Mouse (Mus musculus) erythroid progenitor cell, adult 5-6 weeks (primary cell): ENCODE results near the gene Aifm2. TPM values are rescaled to one million over a fixed set of nuclear protein-coding genes. Genes with fewer than 3 reads are reported as not detected.
A peak's percentile ranks its signal among the peaks of the same experiment; 100 is the strongest.

ENCODE experiments used
- ATAC-seq: replicated peaks from 2 replicates; pipeline ENCODE4 v1.8.0; 2016; ENCODE audit warnings: moderate number of reproducible peaks, mild to moderate bottlenecking, moderate TSS enrichment, inconsistent platforms; ENCODE audit not compliant: poor library complexity, low FRiP score, severe bottlenecking
- total RNA-seq, 2 experiments: library from RNA; stranded (forward) in 1 of 2; stranded (reverse) in 1 of 2; fragments of 150-400 nt in 1 of 2; fragments of 186-747, 209-891 nt in 1 of 2; gene quantifications; 2 replicates each; pipeline versions ENCODE4 v1.2.3 to v1.2.4; 2015 to 2017; ENCODE audit warnings: low replicate concordance in 2 of 2

The Aifm2 gene
- total RNA-seq, 2 experiments from 2014 or later, result 1.3 to 9.9 TPM

- no peak for ATAC-seq
Measured at GRCm38 (mm10) chr10:61715462-61715837, 387 bp downstream of the Aifm2 start.

GRCm38 (mm10) chr10:61715996-61716864 lies 1.2 kb downstream of the Aifm2 start:
- ATAC-seq, result no peak

GRCm38 (mm10) chr10:61717406-61718296 lies 2.6 kb downstream of the Aifm2 start:
- no peak for ATAC-seq

- no peak for ATAC-seq
Measured at GRCm38 (mm10) chr10:61720331-61720730, 5.3 kb downstream of the Aifm2 start.

- ATAC-seq, result no peak
Measured at GRCm38 (mm10) chr10:61722215-61722614, 7.2 kb downstream of the Aifm2 start.

GRCm38 (mm10) chr10:61723271-61723670 lies 8.2 kb downstream of the Aifm2 start:
- ATAC-seq, result no peak

- ATAC-seq, result no peak
Measured at GRCm38 (mm10) chr10:61729181-61729580, 14.1 kb downstream of the Aifm2 start.

- no peak for ATAC-seq
Measured at GRCm38 (mm10) chr10:61730171-61730570, 15.1 kb downstream of the Aifm2 start.

GRCm38 (mm10) chr10:61734377-61734776 lies 19.3 kb downstream of the Aifm2 start:
- ATAC-seq, result peak; percentile 67

- no peak for ATAC-seq
Measured at GRCm38 (mm10) chr10:61736671-61737078, 21.6 kb downstream of the Aifm2 start.

GRCm38 (mm10) chr10:61737537-61737936 lies 22.5 kb downstream of the Aifm2 start:
- ATAC-seq, result no peak

- ATAC-seq, result no peak
Measured at GRCm38 (mm10) chr10:61738126-61738525, 23.1 kb downstream of the Aifm2 start.

- no peak for ATAC-seq
Measured at GRCm38 (mm10) chr10:61741306-61741705, 26.2 kb downstream of the Aifm2 start.

GRCm38 (mm10) chr10:61741873-61742272 lies 26.8 kb downstream of the Aifm2 start:
- ATAC-seq, result no peak

- no peak for ATAC-seq
Measured at GRCm38 (mm10) chr10:61742336-61742735, 27.3 kb downstream of the Aifm2 start.

GRCm38 (mm10) chr10:61745133-61745532 lies 30.1 kb downstream of the Aifm2 start:
- no peak for ATAC-seq

- no peak for ATAC-seq
Measured at GRCm38 (mm10) chr10:61747302-61747701, 32.2 kb downstream of the Aifm2 start.

GRCm38 (mm10) chr10:61750014-61750413 lies 35.0 kb downstream of the Aifm2 start:
- ATAC-seq, result no peak

GRCm38 (mm10) chr10:61751534-61752219 lies 36.6 kb downstream of the Aifm2 start:
- no peak for ATAC-seq

GRCm38 (mm10) chr10:61753071-61753470 lies 38.0 kb downstream of the Aifm2 start:
- ATAC-seq, result no peak
